Mouse (Mus musculus) neural tube, embryonic 12.5 days (tissue): ENCODE measurements around the gene Fkbpl. TPM values are rescaled to one million over a fixed set of nuclear protein-coding genes. Genes with fewer than 3 reads are reported as not detected.

Source experiments
- ATAC-seq: fragments of 200-750 bp; cut with Nextera tagmentation; 2 replicates; pipeline ENCODE4 v1.8.0; 2017; ENCODE audit warnings: low read depth, mild to moderate bottlenecking, moderate TSS enrichment, moderate library complexity; ENCODE audit not compliant: low FRiP score
- H3K27ac ChIP-seq: fragments of 300-500 bp; sonication (generic); 2 replicates; pipeline ENCODE4 v1.5.1; 2016
- H3K27me3 ChIP-seq: fragments of 300-500 bp; sonication (generic); replicated peaks from 2 replicates; pipeline ENCODE4 v1.6.1; 2016; ENCODE audit warnings: mild to moderate bottlenecking
- H3K36me3 ChIP-seq: fragments of 300-500 bp; sonication (generic); 2 replicates; pipeline ENCODE4 v1.6.1; 2016; ENCODE audit warnings: mild to moderate bottlenecking
- H3K4me1 ChIP-seq: fragments of 300-500 bp; sonication (generic); 2 replicates; pipeline ENCODE4 v1.6.1; 2016
- H3K4me2 ChIP-seq: fragments of 300-500 bp; sonication (generic); replicated peaks from 2 replicates; pipeline ENCODE4 v1.6.1; 2016; ENCODE audit warnings: mild to moderate bottlenecking
- H3K4me3 ChIP-seq: fragments of 300-500 bp; sonication (generic); 2 replicates; pipeline ENCODE4 v1.5.1; 2016
- H3K9ac ChIP-seq: fragments of 300-500 bp; sonication (generic); 2 replicates; pipeline ENCODE4 v1.6.1; 2016; ENCODE audit warnings: mild to moderate bottlenecking
- H3K9me3 ChIP-seq: fragments of 300-500 bp; sonication (generic); 2 replicates; pipeline ENCODE4 v1.6.1; 2016; ENCODE audit warnings: mild to moderate bottlenecking
- WGBS: fragments of 180-500 bp; shearing (Covaris S2); methylation state at CpG from one replicate; pipeline ENCODE4 v1.1.7; 2016; 5-methylcytosine and 5-hydroxymethylcytosine counted together
- polyA plus RNA-seq: library from polyadenylated mRNA; unstranded; fragments of >200 nt; fragmentation: Nextera tagmentation; extraction: Ambion mirVana; gene quantifications from 2 replicates; pipeline ENCODE4 v1.2.1, GENCODE M21; 2016

The Fkbpl gene
- polyA plus RNA-seq, 1 experiment from 2014 or later = 17.4 TPM

DNA sequence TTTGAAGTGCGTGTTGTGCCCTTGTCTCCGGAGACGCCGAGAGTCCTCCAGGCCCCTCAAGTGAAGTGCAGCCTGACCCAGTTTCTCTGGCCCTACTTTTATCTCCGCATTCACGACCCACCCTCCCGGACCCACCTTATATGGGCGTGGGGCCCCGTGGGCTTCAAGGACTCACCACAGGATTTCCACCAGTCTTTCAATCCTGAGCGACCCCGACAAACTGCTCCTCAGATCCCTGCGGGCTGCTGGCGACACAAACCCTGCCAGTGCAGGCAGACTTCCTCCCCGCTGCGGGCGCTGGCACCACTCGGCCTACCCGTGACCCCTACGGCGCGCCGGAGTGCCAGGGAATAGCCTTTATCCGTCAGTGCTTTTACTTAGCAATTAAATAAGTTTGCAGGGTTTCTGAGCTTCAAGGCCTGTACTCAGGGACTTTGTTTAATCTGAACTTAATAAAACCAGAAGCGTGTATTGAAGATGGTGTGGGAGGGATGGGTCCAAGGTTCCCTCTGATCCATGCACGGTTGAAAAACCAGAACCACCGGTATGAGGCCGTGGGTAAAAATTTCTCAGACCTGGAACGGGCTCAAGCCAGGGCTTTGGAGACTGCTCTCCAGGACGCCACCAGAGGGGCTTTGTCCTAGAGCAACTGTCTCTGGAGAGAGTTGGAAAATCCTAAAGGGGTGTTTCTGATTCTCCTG lies 16.5 kb upstream of the Fkbpl start, which contains the start of gene Ppt2:
Gene Ppt2 (minus strand): TSS at position 568 of the 701 bp plus-strand sequence.
- Histone ChIP-seq H3K27ac (peak within 1 kb of the TSS; percentile 72; the same call in 1 of the 2 replicates), H3K36me3 (peaks cover 10% of the 10 kb centered on the region; the same call in 1 of the 2 replicates), H3K4me2 (peak within 1 kb of the TSS; percentile 86), H3K4me3 (peak within 1 kb of the TSS; percentile 60), H3K27me3 (peaks cover 40% of the 10 kb centered on the region), H3K9me3 (no peaks in the 10 kb centered on the region), H3K9ac (peak within 1 kb of the TSS; percentile 60), H3K4me1 (peaks cover 57% of the 10 kb centered on the region)
- 7% methylated on average over 29 of the region's 29 CpGs for WGBS
- peak; percentile 11; the same call in 1 of the 2 replicates for ATAC-seq

DNA sequence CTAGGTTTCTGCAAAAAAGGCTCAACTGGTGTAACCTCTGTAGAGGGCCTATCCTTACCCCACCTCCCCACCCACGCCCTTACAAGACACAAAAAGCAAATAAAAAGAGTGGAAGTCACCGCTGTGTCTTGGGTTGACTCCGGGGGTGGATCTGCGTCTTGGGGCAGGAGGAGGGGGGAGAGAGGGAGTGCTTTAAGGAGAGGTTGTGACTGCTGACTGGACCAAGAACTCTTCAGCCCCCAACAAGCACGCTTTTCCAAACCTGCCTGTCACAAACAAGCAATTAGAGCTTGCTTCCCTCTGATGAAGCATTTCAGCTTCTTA lies 16.0 kb upstream of the Fkbpl start:
- Histone ChIP-seq H3K36me3 (peaks cover 7% of the 10 kb centered on the region; the same call in 1 of the 2 replicates), H3K9ac (peak overlapping the region; percentile 60; the same call in 1 of the 2 replicates), H3K9me3 (no peaks in the 10 kb centered on the region), H3K27me3 (peaks cover 45% of the 10 kb centered on the region), H3K4me1 (peaks cover 57% of the 10 kb centered on the region), H3K4me3 (peak overlapping the region; percentile 60; the same call in 1 of the 2 replicates), H3K27ac (no peak overlapping the region), H3K4me2 (peak overlapping the region; percentile 86)
- 19% methylated on average over 5 of the region's 5 CpGs for WGBS
- no peak for ATAC-seq

DNA sequence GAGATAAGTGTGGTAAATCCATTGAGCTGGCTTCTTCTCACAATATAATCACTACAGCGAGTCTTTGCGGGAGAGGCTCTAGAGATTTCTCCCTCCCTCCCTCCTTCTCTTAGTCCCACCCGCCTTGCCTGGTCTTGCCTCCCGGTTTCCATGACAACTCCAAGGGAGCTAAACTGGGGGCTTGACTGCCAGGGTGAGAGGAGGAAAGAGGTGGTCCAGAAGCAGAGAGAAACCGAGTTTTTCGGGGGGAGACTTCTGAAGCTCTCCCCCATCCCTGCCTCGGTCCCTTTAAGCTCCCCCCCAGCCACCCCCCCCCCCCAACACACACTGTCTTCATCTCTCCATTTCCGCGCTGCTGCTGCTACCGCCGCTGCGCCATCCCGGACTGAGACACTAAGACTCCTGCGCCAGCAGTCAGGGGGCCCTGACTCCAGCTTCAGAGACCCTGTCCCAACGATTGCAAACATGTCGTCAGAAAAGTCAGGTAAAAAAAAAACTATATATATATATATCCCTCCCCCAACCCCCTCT lies 15.3 kb upstream of the Fkbpl start, which contains the start of gene Prrt1:
Gene Prrt1 (plus strand): TSS at position 313 of the 531 bp plus-strand sequence.
- Histone ChIP-seq H3K27me3 (peaks cover 45% of the 10 kb centered on the region), H3K4me1 (peaks cover 57% of the 10 kb centered on the region), H3K27ac (no peak within 1 kb of the TSS), H3K4me2 (peak within 1 kb of the TSS; percentile 86), H3K4me3 (peak within 1 kb of the TSS; percentile 60), H3K36me3 (no peaks in the 10 kb centered on the region), H3K9ac (peak within 1 kb of the TSS; percentile 60), H3K9me3 (no peaks in the 10 kb centered on the region)
- 3% methylated on average over 16 of the region's 16 CpGs for WGBS
- no peak for ATAC-seq

DNA sequence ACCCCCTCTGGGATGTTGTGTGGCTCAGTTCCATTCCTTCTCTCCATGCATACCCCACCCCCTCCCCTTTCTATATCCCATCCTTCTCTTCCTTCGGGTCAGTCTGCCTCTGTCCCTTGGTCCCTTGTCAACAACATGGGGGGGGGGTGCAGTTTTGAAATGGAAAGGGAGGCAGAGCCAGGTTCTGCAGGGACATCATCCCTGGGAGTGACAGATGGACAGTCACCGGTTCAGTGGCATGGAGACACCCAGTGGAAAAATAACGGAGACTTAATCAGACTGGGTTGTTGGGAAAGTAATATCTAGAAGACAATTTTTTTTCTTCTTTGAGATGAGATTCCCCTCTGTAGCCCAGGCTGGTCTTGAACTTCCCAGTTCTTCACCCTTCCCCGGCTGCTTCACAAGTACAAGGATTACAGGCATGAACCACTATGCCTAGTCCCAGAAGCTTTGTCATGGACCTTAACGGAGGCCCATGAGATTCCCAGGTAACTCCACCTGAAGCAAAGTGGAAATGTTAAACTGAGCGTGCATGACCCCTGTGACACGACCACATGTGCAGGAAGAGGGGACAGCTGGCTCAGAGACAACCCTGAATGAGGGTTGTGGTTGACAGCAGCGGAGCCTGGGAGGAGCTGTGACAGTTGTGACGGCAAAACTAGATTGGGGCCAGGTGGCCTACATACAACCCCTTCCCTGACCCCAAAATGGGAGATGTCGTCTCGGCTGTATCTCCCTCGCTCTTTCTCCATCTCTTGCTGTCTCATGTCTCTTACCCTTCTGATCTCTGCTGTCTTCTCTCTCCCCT lies 14.6 kb upstream of the Fkbpl start:
- H3K4me1 ChIP-seq = peaks cover 57% of the 10 kb centered on the region

DNA sequence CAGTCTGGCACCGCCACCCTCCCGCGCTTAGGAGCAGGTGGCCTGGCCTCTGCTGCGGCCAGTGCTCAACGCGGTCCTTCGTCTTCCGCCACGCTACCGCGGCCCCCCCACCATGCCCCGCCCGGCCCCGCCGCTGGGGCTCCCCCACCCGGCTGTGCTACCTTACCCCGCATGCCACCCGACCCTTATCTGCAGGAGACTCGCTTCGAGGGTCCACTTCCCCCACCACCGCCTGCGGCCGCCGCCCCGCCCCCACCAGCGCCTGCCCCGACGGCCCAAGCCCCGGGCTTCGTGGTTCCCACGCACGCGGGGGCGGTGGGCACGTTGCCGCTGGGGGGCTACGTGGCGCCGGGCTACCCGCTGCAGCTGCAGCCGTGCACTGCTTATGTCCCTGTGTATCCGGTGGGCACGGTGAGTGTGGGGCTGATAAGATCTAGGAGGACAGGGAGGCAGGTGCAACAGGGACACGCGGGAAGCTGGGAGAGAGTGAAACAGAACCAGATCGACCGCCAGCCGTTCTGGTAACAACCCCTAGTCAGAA lies 13.7 kb upstream of the Fkbpl start:
- no peak for ATAC-seq
- Histone ChIP-seq H3K36me3 (no peaks in the 10 kb centered on the region), H3K4me3 (peak overlapping the region; percentile 32), H3K4me2 (peak overlapping the region; percentile 86), H3K27me3 (peaks cover 45% of the 10 kb centered on the region), H3K27ac (no peak overlapping the region), H3K9ac (peak overlapping the region; percentile 50), H3K9me3 (no peaks in the 10 kb centered on the region), H3K4me1 (peaks cover 55% of the 10 kb centered on the region)
- WGBS = 2% methylated on average over 47 of the region's 48 CpGs

More for the DNA sequence above, 14.6 kb upstream of the Fkbpl start:
- no peaks in the 10 kb centered on the region for H3K9me3 ChIP-seq
- ATAC-seq = no peak
- no peaks in the 10 kb centered on the region for H3K36me3 ChIP-seq
- H3K4me2 ChIP-seq = peak overlapping the region; percentile 86
- H3K27me3 ChIP-seq = peaks cover 45% of the 10 kb centered on the region
- WGBS = 13% methylated on average over 12 of the region's 12 CpGs
- H3K9ac ChIP-seq = 0 out of 2 replicates have a peak overlapping the region, but pooled peaks have one; percentile 50
- H3K4me3 ChIP-seq = peak overlapping the region; percentile 32
- H3K27ac ChIP-seq = no peak overlapping the region

DNA sequence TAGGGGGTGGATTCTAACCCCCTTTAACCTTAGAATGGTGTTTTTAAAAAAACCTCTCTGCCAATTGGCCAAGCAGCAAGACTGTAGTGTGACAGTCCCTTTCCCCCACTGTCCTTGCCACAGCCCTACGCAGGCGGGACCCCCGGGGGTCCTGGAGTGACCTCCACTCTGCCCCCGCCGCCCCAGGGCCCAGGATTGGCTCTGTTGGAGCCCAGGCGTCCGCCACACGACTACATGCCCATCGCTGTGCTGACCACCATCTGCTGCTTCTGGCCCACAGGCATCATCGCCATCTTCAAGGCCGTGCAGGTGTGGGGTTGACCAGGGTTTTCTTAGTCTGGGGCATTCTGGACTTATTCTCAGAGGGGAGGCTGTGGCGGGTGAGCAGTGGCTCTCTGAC lies 12.9 kb upstream of the Fkbpl start:
- H3K4me2 ChIP-seq = peak overlapping the region; percentile 86
- H3K4me1 ChIP-seq = peaks cover 47% of the 10 kb centered on the region
- H3K9me3 ChIP-seq = no peaks in the 10 kb centered on the region
- H3K27ac ChIP-seq = no peak overlapping the region
- peak overlapping the region; percentile 24 for H3K4me3 ChIP-seq
- 3% methylated on average over 12 of the region's 12 CpGs for WGBS
- H3K36me3 ChIP-seq = no peaks in the 10 kb centered on the region
- no peak for ATAC-seq
- peaks cover 45% of the 10 kb centered on the region for H3K27me3 ChIP-seq
- H3K9ac ChIP-seq = peak overlapping the region; percentile 38; the same call in 1 of the 2 replicates

DNA sequence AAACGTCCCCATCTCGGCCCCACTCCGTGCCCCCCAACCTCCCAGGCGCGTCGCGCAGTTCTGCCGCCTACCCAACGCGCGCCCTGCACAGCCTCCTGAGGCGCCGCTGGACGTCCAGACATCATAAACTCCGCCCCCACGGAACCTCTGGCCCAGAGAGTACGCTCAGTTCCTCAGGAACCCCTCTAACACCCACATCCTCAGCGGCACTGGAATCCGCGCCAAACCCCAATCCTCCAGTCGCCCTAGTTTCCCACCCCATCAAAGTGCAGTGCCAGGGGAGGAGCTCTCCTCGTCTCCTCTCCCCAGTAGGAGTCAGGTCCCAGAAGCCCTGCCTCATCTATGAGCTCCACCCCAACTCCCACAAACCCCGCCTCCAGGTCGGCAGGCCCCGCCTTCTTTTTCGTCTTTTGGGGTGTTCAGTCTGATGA lies 12.3 kb upstream of the Fkbpl start:
- H3K27me3 ChIP-seq = peaks cover 45% of the 10 kb centered on the region
- no peak for ATAC-seq
- peak overlapping the region; percentile 24 for H3K4me3 ChIP-seq
- peak overlapping the region; percentile 38; the same call in 1 of the 2 replicates for H3K9ac ChIP-seq
- H3K9me3 ChIP-seq = no peaks in the 10 kb centered on the region
- H3K27ac ChIP-seq = no peak overlapping the region
- peaks cover 47% of the 10 kb centered on the region for H3K4me1 ChIP-seq
- under 1% methylated on average over 26 of the region's 26 CpGs for WGBS
- peak overlapping the region; percentile 86 for H3K4me2 ChIP-seq
- H3K36me3 ChIP-seq = no peaks in the 10 kb centered on the region

DNA sequence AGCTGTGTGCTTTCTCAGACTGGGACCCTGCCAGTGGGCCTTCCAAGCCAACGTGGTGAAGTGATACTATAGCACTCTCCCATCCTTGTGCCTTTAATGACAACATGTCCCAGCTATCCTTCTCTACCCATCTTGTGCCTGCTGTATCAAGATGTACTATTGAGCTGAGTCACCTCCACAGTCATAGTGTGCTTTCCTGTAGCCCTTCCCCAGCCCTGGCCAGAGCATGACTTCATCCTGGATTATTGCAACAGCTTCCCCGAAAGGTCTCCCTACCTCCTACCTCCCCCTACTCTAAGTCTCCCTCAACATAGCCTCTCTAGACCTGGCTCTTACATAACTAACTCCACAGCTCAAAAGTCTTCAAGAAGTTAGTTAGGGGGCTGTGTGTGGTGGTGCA lies 8.9 kb upstream of the Fkbpl start:
- Histone ChIP-seq H3K4me1 (peaks cover 20% of the 10 kb centered on the region), H3K9ac (no peak overlapping the region), H3K9me3 (no peaks in the 10 kb centered on the region), H3K4me2 (no peak overlapping the region), H3K27ac (no peak overlapping the region), H3K4me3 (no peak overlapping the region), H3K27me3 (peaks cover 29% of the 10 kb centered on the region), H3K36me3 (no peaks in the 10 kb centered on the region)
- 73% methylated on average over 2 of the region's 2 CpGs for WGBS
- ATAC-seq = no peak

DNA sequence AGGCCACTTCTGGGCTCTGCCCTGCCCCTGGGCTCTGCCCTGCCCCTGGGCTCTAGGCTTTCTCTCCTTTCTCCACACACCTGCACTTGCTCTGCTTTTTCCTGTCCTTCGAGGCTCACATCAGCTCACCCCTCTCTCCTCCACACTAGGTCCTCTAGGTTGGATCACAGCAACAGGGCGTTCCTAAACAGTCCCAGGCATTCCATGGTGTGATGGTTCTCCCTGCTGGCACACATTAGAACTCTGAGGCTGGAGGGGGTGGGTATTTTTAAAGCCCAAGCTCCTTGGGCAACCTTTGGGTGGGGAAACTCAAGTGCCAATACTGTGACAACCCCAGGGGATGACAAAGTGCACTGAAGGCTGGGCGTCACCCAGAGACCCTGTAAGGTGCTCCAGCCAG lies 7.1 kb upstream of the Fkbpl start:
- Histone ChIP-seq H3K27ac (no peak overlapping the region), H3K9ac (no peak overlapping the region), H3K4me2 (no peak overlapping the region), H3K9me3 (no peaks in the 10 kb centered on the region), H3K36me3 (no peaks in the 10 kb centered on the region), H3K4me1 (peaks cover 10% of the 10 kb centered on the region), H3K27me3 (peaks cover 11% of the 10 kb centered on the region), H3K4me3 (no peak overlapping the region)
- 65% methylated on average over 3 of the region's 3 CpGs for WGBS
- ATAC-seq = no peak

DNA sequence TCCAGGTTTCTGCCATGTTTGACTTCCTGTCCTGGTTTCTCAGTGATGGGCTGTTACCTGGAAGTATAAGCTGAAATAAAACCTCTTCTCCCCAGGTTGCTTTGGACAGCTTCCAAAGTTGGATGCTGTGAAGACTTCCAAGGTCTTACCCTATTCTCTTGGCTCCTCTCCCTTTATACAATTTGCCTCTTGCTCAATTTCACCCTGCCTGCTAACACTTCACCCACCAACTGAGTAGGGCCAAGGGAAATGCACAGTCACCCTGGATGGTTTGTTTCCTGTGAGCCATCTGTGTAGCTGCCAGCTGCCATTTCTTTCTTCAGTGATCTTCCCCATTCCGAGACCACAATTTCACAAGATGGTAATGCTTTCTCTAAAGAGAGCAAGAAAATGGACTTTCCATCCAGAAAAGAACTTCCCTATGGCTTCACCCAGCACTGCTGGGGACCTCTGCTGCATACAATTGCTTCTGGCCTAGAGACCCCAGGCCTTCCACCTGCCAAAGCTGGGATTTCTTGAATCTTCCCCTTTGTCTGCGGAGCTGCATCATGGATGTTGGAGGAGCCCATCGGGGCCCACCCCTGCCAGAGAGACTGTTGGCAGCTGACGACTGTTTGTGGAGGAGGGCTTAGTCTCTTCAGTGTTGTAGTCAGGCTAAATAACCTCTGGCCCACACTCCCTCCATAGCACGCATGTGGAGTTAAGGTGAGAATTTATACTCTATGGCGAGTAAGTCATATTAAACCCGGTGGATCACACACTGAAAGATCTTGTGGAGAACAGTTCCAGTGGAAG lies 4.9 kb upstream of the Fkbpl start:
- WGBS = 83% methylated on average over 7 of the region's 7 CpGs

More for the DNA sequence above, 4.9 kb upstream of the Fkbpl start:
- no peaks in the 10 kb centered on the region for H3K9me3 ChIP-seq
- H3K27me3 ChIP-seq = no peaks in the 10 kb centered on the region
- H3K9ac ChIP-seq = no peak overlapping the region
- no peak overlapping the region for H3K4me3 ChIP-seq
- ATAC-seq = no peak
- peaks cover 10% of the 10 kb centered on the region; the same call in 1 of the 2 replicates for H3K4me1 ChIP-seq
- H3K4me2 ChIP-seq = no peak overlapping the region
- H3K27ac ChIP-seq = no peak overlapping the region
- no peaks in the 10 kb centered on the region for H3K36me3 ChIP-seq
